Mouse (Mus musculus): ENCODE data around the gene Olfr1099. TPM values are rescaled to one million over a fixed set of nuclear protein-coding genes. Genes with fewer than 3 reads are reported as not detected.

The Olfr1099 gene
- not detected in 2 replicates for polyA plus RNA-seq (2015; fragmentation: Nextera tagmentation; extraction: Ambion mirVana)

- Histone ChIP-seq H3K36me3 (ENCODE audit: control insufficient read depth, insufficient read depth, low read length) (no peaks in the 10 kb centered on the region), H3K4me1 (ENCODE audit: control insufficient read depth, insufficient read depth, low read length) (no peaks in the 10 kb centered on the region), H3K27ac (ENCODE audit: low read length) (no peak within 1 kb of the TSS), H3K27me3 (ENCODE audit: control insufficient read depth, insufficient read depth, low read depth, low read length) (no peaks in the 10 kb centered on the region), H3K4me2 (ENCODE audit: low read length) (no peak within 1 kb of the TSS), H3K9ac (ENCODE audit: low read depth, low read length) (no peak within 1 kb of the TSS), H3K4me3 (ENCODE audit: low read depth, low read length) (no peak within 1 kb of the TSS), H3K9me3 (replicated peaks; ENCODE audit: control insufficient read depth, low read length, poor library complexity, severe bottlenecking) (no peaks in the 10 kb centered on the region)
- 94% methylated on average over 1 of the region's 1 CpGs for WGBS
- no peak for ATAC-seq
Observed at GRCm38 (mm10) chr2:86960593-86960992, at the start of gene Olfr1099. Olfr1099 (minus strand) TSS chr2:86960693.

GRCm38 (mm10) chr2:86998098-86998497 lies 37.6 kb upstream of the Olfr1099 start, which contains the start of gene Olfr1102:
Olfr1102 (plus strand) TSS chr2:86998398.
- Histone ChIP-seq H3K9me3 (replicated peaks; ENCODE audit: control insufficient read depth, low read length, poor library complexity, severe bottlenecking) (no peaks in the 10 kb centered on the region), H3K9ac (ENCODE audit: low read depth, low read length) (no peak within 1 kb of the TSS), H3K4me1 (ENCODE audit: control insufficient read depth, insufficient read depth, low read length) (no peaks in the 10 kb centered on the region), H3K4me2 (ENCODE audit: low read length) (no peak within 1 kb of the TSS), H3K27ac (ENCODE audit: low read length) (no peak within 1 kb of the TSS), H3K36me3 (ENCODE audit: control insufficient read depth, insufficient read depth, low read length) (no peaks in the 10 kb centered on the region), H3K27me3 (ENCODE audit: control insufficient read depth, insufficient read depth, low read depth, low read length) (no peaks in the 10 kb centered on the region), H3K4me3 (ENCODE audit: low read depth, low read length) (no peak within 1 kb of the TSS)
- no peak for ATAC-seq

GRCm38 (mm10) chr2:86991121-86991520 lies 30.6 kb upstream of the Olfr1099 start, which contains the start of gene Olfr1101:
Olfr1101 (minus strand) TSS chr2:86991221.
- Histone ChIP-seq H3K9ac (ENCODE audit: low read depth, low read length) (no peak within 1 kb of the TSS), H3K4me3 (ENCODE audit: low read depth, low read length) (no peak within 1 kb of the TSS), H3K4me2 (ENCODE audit: low read length) (no peak within 1 kb of the TSS), H3K36me3 (ENCODE audit: control insufficient read depth, insufficient read depth, low read length) (no peaks in the 10 kb centered on the region), H3K9me3 (replicated peaks; ENCODE audit: control insufficient read depth, low read length, poor library complexity, severe bottlenecking) (no peaks in the 10 kb centered on the region), H3K27me3 (ENCODE audit: control insufficient read depth, insufficient read depth, low read depth, low read length) (no peaks in the 10 kb centered on the region), H3K4me1 (ENCODE audit: control insufficient read depth, insufficient read depth, low read length) (no peaks in the 10 kb centered on the region), H3K27ac (ENCODE audit: low read length) (no peak within 1 kb of the TSS)
- WGBS: 82% methylated on average over 3 of the region's 3 CpGs
- no peak for ATAC-seq

- 85% methylated on average over 3 of the region's 3 CpGs for WGBS
- ATAC-seq: no peak
Observed at GRCm38 (mm10) chr2:86979854-86980253, 19.4 kb upstream of the Olfr1099 start, which contains the start of gene Olfr1100. Olfr1100 (minus strand) TSS chr2:86979954.

GRCm38 (mm10) chr2:86926557-86926956 lies 33.9 kb downstream of the Olfr1099 start:
- no peaks in the 10 kb centered on the region for H3K4me1 ChIP-seq (ENCODE audit: control insufficient read depth, insufficient read depth, low read length)
- no peak overlapping the region for H3K4me3 ChIP-seq (ENCODE audit: low read depth, low read length)
- no peaks in the 10 kb centered on the region for H3K36me3 ChIP-seq (ENCODE audit: control insufficient read depth, insufficient read depth, low read length)
- no peaks in the 10 kb centered on the region for H3K9me3 ChIP-seq (replicated peaks; ENCODE audit: control insufficient read depth, low read length, poor library complexity, severe bottlenecking)
- no peak for ATAC-seq
- H3K4me2 ChIP-seq (ENCODE audit: low read length): no peak overlapping the region
- no peak overlapping the region for H3K9ac ChIP-seq (ENCODE audit: low read depth, low read length)
- H3K27ac ChIP-seq (ENCODE audit: low read length): no peak overlapping the region
- H3K27me3 ChIP-seq (ENCODE audit: control insufficient read depth, insufficient read depth, low read depth, low read length): no peaks in the 10 kb centered on the region

More at GRCm38 (mm10) chr2:86979854-86980253, 19.4 kb upstream of the Olfr1099 start, which contains the start of gene Olfr1100:
- H3K4me2 ChIP-seq (ENCODE audit: low read length): no peak within 1 kb of the TSS
- no peaks in the 10 kb centered on the region for H3K9me3 ChIP-seq (replicated peaks; ENCODE audit: control insufficient read depth, low read length, poor library complexity, severe bottlenecking)
- H3K27ac ChIP-seq (ENCODE audit: low read length): no peak within 1 kb of the TSS
- no peaks in the 10 kb centered on the region for H3K27me3 ChIP-seq (ENCODE audit: control insufficient read depth, insufficient read depth, low read depth, low read length)
- H3K9ac ChIP-seq (ENCODE audit: low read depth, low read length): no peak within 1 kb of the TSS
- no peaks in the 10 kb centered on the region for H3K4me1 ChIP-seq (ENCODE audit: control insufficient read depth, insufficient read depth, low read length)
- H3K36me3 ChIP-seq (ENCODE audit: control insufficient read depth, insufficient read depth, low read length): no peaks in the 10 kb centered on the region
- H3K4me3 ChIP-seq (ENCODE audit: low read depth, low read length): no peak within 1 kb of the TSS

GRCm38 (mm10) chr2:86924445-86924844 lies 36.0 kb downstream of the Olfr1099 start, which contains the start of gene Olfr1098:
Olfr1098 (minus strand) TSS chr2:86924545.
- no peak within 1 kb of the TSS for H3K4me3 ChIP-seq (ENCODE audit: low read depth, low read length)
- WGBS: 88% methylated on average over 1 of the region's 1 CpGs
- no peak for ATAC-seq
- H3K9me3 ChIP-seq (replicated peaks; ENCODE audit: control insufficient read depth, low read length, poor library complexity, severe bottlenecking): no peaks in the 10 kb centered on the region
- H3K4me2 ChIP-seq (ENCODE audit: low read length): no peak within 1 kb of the TSS
- no peak within 1 kb of the TSS for H3K27ac ChIP-seq (ENCODE audit: low read length)
- no peak within 1 kb of the TSS for H3K9ac ChIP-seq (ENCODE audit: low read depth, low read length)
- no peaks in the 10 kb centered on the region for H3K36me3 ChIP-seq (ENCODE audit: control insufficient read depth, insufficient read depth, low read length)
- H3K4me1 ChIP-seq (ENCODE audit: control insufficient read depth, insufficient read depth, low read length): no peaks in the 10 kb centered on the region
- H3K27me3 ChIP-seq (ENCODE audit: control insufficient read depth, insufficient read depth, low read depth, low read length): no peaks in the 10 kb centered on the region

GRCm38 (mm10) chr2:86905647-86906046 lies 54.8 kb downstream of the Olfr1099 start:
- WGBS: 94% methylated on average over 2 of the region's 2 CpGs

More at GRCm38 (mm10) chr2:86905647-86906046, 54.8 kb downstream of the Olfr1099 start:
- Histone ChIP-seq H3K36me3 (ENCODE audit: control insufficient read depth, insufficient read depth, low read length) (no peaks in the 10 kb centered on the region), H3K27ac (ENCODE audit: low read length) (no peak overlapping the region), H3K4me1 (ENCODE audit: control insufficient read depth, insufficient read depth, low read length) (no peaks in the 10 kb centered on the region), H3K4me3 (ENCODE audit: low read depth, low read length) (no peak overlapping the region), H3K4me2 (ENCODE audit: low read length) (no peak overlapping the region), H3K27me3 (ENCODE audit: control insufficient read depth, insufficient read depth, low read depth, low read length) (no peaks in the 10 kb centered on the region), H3K9ac (ENCODE audit: low read depth, low read length) (no peak overlapping the region), H3K9me3 (replicated peaks; ENCODE audit: control insufficient read depth, low read length, poor library complexity, severe bottlenecking) (no peaks in the 10 kb centered on the region)
- ATAC-seq: no peak

Other genes starting within 250 kb of the Olfr1099 start
- gene Olfr1089, start 227.0 kb downstream of the Olfr1099 start, polyA plus RNA-seq (2015; fragmentation: Nextera tagmentation; extraction: Ambion mirVana): not detected in 2 replicates
- gene Olfr1090, start 201.7 kb downstream of the Olfr1099 start, polyA plus RNA-seq (2015; fragmentation: Nextera tagmentation; extraction: Ambion mirVana): not detected in 2 replicates
- gene Olfr1093, start 178.2 kb downstream of the Olfr1099 start, polyA plus RNA-seq (2015; fragmentation: Nextera tagmentation; extraction: Ambion mirVana): not detected in 2 replicates
- gene Olfr141, start 150.7 kb downstream of the Olfr1099 start, polyA plus RNA-seq (2015; fragmentation: Nextera tagmentation; extraction: Ambion mirVana): not detected in 2 replicates
- gene Olfr1094, start 136.0 kb downstream of the Olfr1099 start, polyA plus RNA-seq (2015; fragmentation: Nextera tagmentation; extraction: Ambion mirVana): not detected in 2 replicates
- not detected in 2 replicates for gene Olfr1095, start 109.0 kb downstream of the Olfr1099 start, polyA plus RNA-seq (2015; fragmentation: Nextera tagmentation; extraction: Ambion mirVana)
- gene Gm13723, start 85.9 kb downstream of the Olfr1099 start, polyA plus RNA-seq (2015; fragmentation: Nextera tagmentation; extraction: Ambion mirVana): not detected in 2 replicates
- gene Olfr1097, start 68.5 kb downstream of the Olfr1099 start, polyA plus RNA-seq (2015; fragmentation: Nextera tagmentation; extraction: Ambion mirVana): not detected in 2 replicates
- gene Olfr1098, start 36.1 kb downstream of the Olfr1099 start, polyA plus RNA-seq (2015; fragmentation: Nextera tagmentation; extraction: Ambion mirVana): not detected in 2 replicates
- not detected in 2 replicates for gene Olfr1100, start 19.3 kb upstream of the Olfr1099 start, polyA plus RNA-seq (2015; fragmentation: Nextera tagmentation; extraction: Ambion mirVana)
- not detected in 2 replicates for gene Olfr1101, start 30.5 kb upstream of the Olfr1099 start, polyA plus RNA-seq (2015; fragmentation: Nextera tagmentation; extraction: Ambion mirVana)
- gene Olfr1102, start 37.7 kb upstream of the Olfr1099 start, polyA plus RNA-seq (2015; fragmentation: Nextera tagmentation; extraction: Ambion mirVana): not detected in 2 replicates
- not detected in 2 replicates for gene Olfr1104, start 66.4 kb upstream of the Olfr1099 start, polyA plus RNA-seq (2015; fragmentation: Nextera tagmentation; extraction: Ambion mirVana)
- gene Olfr1105, start 75.8 kb upstream of the Olfr1099 start, polyA plus RNA-seq (2015; fragmentation: Nextera tagmentation; extraction: Ambion mirVana): not detected in 2 replicates
- gene Olfr1106, start 91.6 kb upstream of the Olfr1099 start, polyA plus RNA-seq (2015; fragmentation: Nextera tagmentation; extraction: Ambion mirVana): not detected in 2 replicates
- not detected in 2 replicates for gene Olfr1107, start 115.1 kb upstream of the Olfr1099 start, polyA plus RNA-seq (2015; fragmentation: Nextera tagmentation; extraction: Ambion mirVana)
- not detected in 2 replicates for gene Olfr1109, start 135.3 kb upstream of the Olfr1099 start, polyA plus RNA-seq (2015; fragmentation: Nextera tagmentation; extraction: Ambion mirVana)
- gene Olfr259, start 153.9 kb upstream of the Olfr1099 start, polyA plus RNA-seq (2015; fragmentation: Nextera tagmentation; extraction: Ambion mirVana): not detected in 2 replicates
- gene Olfr1110, start 179.6 kb upstream of the Olfr1099 start, polyA plus RNA-seq (2015; fragmentation: Nextera tagmentation; extraction: Ambion mirVana): not detected in 2 replicates
- not detected in 2 replicates for gene Olfr1111, start 191.9 kb upstream of the Olfr1099 start, polyA plus RNA-seq (2015; fragmentation: Nextera tagmentation; extraction: Ambion mirVana)
- gene Olfr1112, start 227.1 kb upstream of the Olfr1099 start, polyA plus RNA-seq (2015; fragmentation: Nextera tagmentation; extraction: Ambion mirVana): not detected in 2 replicates
- gene Olfr1113, start 248.3 kb upstream of the Olfr1099 start, polyA plus RNA-seq (2015; fragmentation: Nextera tagmentation; extraction: Ambion mirVana): not detected in 2 replicates